Mouse (Mus musculus) liver, embryonic 14.5 days (tissue): ENCODE measurements around the gene Casq1. TPM values are rescaled to one million over a fixed set of nuclear protein-coding genes. Genes with fewer than 3 reads are reported as not detected.

Source experiments
- ATAC-seq: fragments of 200-750 bp; cut with Nextera tagmentation; 2 replicates; pipeline ENCODE4 v1.8.0; 2017; ENCODE audit warnings: moderate number of reproducible peaks, mild to moderate bottlenecking, moderate library complexity; ENCODE audit not compliant: insufficient read depth
- DNase-seq, 3 experiments: peaks; one replicate each; pipeline ENCODE4 v3.0.0-alpha.2; 2012 to 2013; ENCODE audit warnings: low read depth in 3 of 3, low spot score in 3 of 3
- H3K27ac ChIP-seq: fragments of 300-500 bp; sonication (generic); 2 replicates; pipeline ENCODE4 v1.5.1; 2014; ENCODE audit warnings: moderate library complexity, mild to moderate bottlenecking, control low read depth, inconsistent platforms
- H3K27me3 ChIP-seq: fragments of 300-500 bp; sonication (generic); 2 replicates; pipeline ENCODE4 v1.6.1; 2014; ENCODE audit warnings: mild to moderate bottlenecking, low read length, moderate library complexity; ENCODE audit not compliant: control insufficient read depth, insufficient read depth
- H3K36me3 ChIP-seq: fragments of 300-500 bp; sonication (generic); replicated peaks from 2 replicates; pipeline ENCODE4 v1.6.1; 2014; ENCODE audit warnings: low read depth; ENCODE audit not compliant: control insufficient read depth, insufficient read depth
- H3K4me1 ChIP-seq, 2 experiments: fragments of 200-500 bp in 1 of 2; fragments of 300-500 bp in 1 of 2; sonication (generic) in 1 of 2; replicated peaks; 2 replicates each; pipeline ENCODE4 v1.6.1; 2012 to 2014; ENCODE audit warnings: antibody characterized with exemption in 1 of 2, inconsistent platforms in 1 of 2, low read length in 1 of 2; ENCODE audit not compliant: control insufficient read depth in 2 of 2, insufficient read depth in 2 of 2
- H3K4me2 ChIP-seq: fragments of 300-500 bp; sonication (generic); 2 replicates; pipeline ENCODE4 v1.6.1; 2014; ENCODE audit warnings: low read depth, mild to moderate bottlenecking, control low read depth, moderate library complexity
- H3K4me3 ChIP-seq, 2 experiments: fragments of 200-500 bp in 1 of 2; fragments of 300-500 bp in 1 of 2; sonication (generic) in 1 of 2; 2 replicates each; pipeline ENCODE4 v1.5.1; 2012 to 2014; ENCODE audit warnings: low read depth in 2 of 2, low read length in 2 of 2, mild to moderate bottlenecking in 2 of 2, control low read depth in 1 of 2, inconsistent platforms in 1 of 2, moderate library complexity in 1 of 2; ENCODE audit not compliant: insufficient read depth in 1 of 2
- H3K9ac ChIP-seq: fragments of 300-500 bp; sonication (generic); replicated peaks from 2 replicates; pipeline ENCODE4 v1.6.1; 2014; ENCODE audit warnings: mild to moderate bottlenecking, control low read depth, moderate library complexity
- H3K9me3 ChIP-seq: fragments of 300-500 bp; sonication (generic); 2 replicates; pipeline ENCODE4 v1.6.1; 2016; ENCODE audit warnings: low read length, mixed read lengths; ENCODE audit not compliant: control insufficient read depth
- CTCF ChIP-seq: IDR thresholded peaks from 2 replicates; pipeline ENCODE4 v1.5.1; 2016; ENCODE audit warnings: antibody characterized with exemption, low read depth, control low read depth
- EP300 ChIP-seq: IDR thresholded peaks from 2 replicates; pipeline ENCODE4 v1.6.1; 2016; ENCODE audit warnings: antibody characterized with exemption, low read depth
- WGBS: fragments of 180-500 bp; shearing (Covaris S2); extraction: QIAGEN DNeasy Blood & Tissue Kit; methylation state at CpG from one replicate; pipeline ENCODE4 v1.1.7; 2014; ENCODE audit not compliant: insufficient replicate concordance; 5-methylcytosine and 5-hydroxymethylcytosine counted together
- polyA plus RNA-seq, 2 experiments: library from polyadenylated mRNA; depleted of rRNA in 1 of 2; stranded (reverse) in 1 of 2; unstranded in 1 of 2; fragments of >200 nt; fragmentation: Nextera tagmentation in 1 of 2; extraction: Ambion mirVana in 1 of 2; gene quantifications; 2 replicates each; pipeline versions ENCODE4 v1.2.1 to v1.2.3; 2012 to 2014

Casq1 gene
- polyA plus RNA-seq, 2 experiments = 0.09 to 0.22 TPM

DNA sequence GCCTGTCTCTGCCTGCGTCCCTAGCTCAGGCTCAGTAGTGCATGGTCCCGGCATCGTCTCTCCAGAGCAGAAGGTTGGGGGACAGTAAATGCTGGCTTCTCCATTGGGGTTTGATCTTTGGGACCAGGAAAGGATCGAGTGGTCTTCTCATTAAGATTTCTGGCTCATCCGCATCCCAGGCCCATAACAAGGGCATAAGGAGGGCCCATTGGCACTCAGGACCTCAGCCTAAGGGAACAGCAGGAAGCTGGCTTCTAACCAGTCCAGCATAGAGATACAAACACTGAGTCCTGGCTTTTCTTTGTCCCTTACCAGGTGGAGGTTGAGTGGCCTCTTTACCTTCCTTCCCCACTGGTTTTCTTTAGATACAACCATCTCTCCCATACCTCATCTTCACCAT is 21.8 kb downstream of the Casq1 start:
- DNase-seq = no peak
- ATAC-seq = no peak
- Histone ChIP-seq H3K4me1 (peaks cover 0 to 4% of the 10 kb centered on the region in 2 experiments; a peak in 2 of 4 replicates), H3K9me3 (no peaks in the 10 kb centered on the region), H3K27ac (no peak overlapping the region), H3K36me3 (peaks cover 55% of the 10 kb centered on the region), H3K9ac (no peak overlapping the region), H3K4me2 (no peak overlapping the region), H3K27me3 (no peaks in the 10 kb centered on the region), H3K4me3 (no peak overlapping the region)
- WGBS = 87% methylated on average over 5 of the region's 5 CpGs
- no peak for TF ChIP-seq EP300
- no peak for TF ChIP-seq CTCF

GRCm38 (mm10) chr1:172197146-172197545 is 22.5 kb downstream of the Casq1 start:
- Histone ChIP-seq H3K4me3 (no peak overlapping the region), H3K9ac (no peak overlapping the region), H3K27ac (no peak overlapping the region), H3K27me3 (no peaks in the 10 kb centered on the region), H3K9me3 (no peaks in the 10 kb centered on the region), H3K4me1 (peaks cover 0 to 3% of the 10 kb centered on the region in 2 experiments; a peak in 2 of 4 replicates), H3K36me3 (peaks cover 62% of the 10 kb centered on the region), H3K4me2 (no peak overlapping the region)
- TF ChIP-seq CTCF = no peak
- no peak for TF ChIP-seq EP300
- 76% methylated on average over 3 of the region's 3 CpGs for WGBS
- ATAC-seq (no peak), DNase-seq (no peak)

DNA sequence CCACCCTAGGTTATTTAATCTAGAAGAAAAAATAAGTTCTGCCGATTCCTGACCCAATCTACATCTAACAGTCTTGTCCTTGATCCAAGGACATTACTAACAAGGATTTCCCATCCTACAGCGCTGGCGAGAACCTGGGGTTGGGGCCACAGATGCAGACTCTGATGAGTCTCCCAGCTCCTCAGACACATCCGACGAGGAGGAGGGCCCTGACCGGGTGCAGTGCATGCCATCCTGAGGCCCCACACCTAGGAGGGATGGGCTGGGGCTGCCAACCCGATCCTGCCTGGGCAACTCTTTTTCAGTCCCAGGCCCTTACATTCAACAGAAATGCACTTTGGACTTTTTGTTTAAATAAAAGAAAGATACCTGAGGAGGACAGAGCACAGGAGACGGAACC is 25.2 kb downstream of the Casq1 start:
- Histone ChIP-seq H3K27me3 (no peaks in the 10 kb centered on the region), H3K4me3 (no peak overlapping the region), H3K4me2 (no peak overlapping the region), H3K4me1 (no peaks in the 10 kb centered on the region), H3K27ac (no peak overlapping the region), H3K9me3 (no peaks in the 10 kb centered on the region), H3K9ac (no peak overlapping the region), H3K36me3 (peaks cover 81% of the 10 kb centered on the region)
- no peak for TF ChIP-seq EP300
- TF ChIP-seq CTCF = no peak
- DNase-seq (no peak), ATAC-seq (no peak)
- 85% methylated on average over 8 of the region's 8 CpGs for WGBS

DNA sequence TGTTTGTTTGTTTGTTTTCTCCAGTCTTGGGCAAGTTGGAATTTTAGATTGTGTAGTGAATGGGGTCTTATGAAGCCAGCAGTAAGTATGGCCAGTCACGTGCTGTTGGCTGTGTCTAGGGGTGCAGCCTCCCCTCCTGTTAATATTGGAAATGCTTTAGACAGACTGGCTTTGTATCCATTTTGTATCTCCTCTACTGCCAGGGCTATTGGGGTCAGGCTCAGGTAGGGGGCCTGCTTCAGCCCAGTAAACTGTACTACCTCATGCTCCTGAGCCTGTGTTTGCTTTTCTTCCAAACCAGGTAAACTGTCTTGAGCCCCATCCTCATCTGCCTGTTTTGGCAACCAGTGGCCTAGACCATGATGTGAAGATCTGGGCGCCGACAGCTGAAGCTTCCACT is 27.5 kb downstream of the Casq1 start:
- no peak overlapping the region for H3K4me2 ChIP-seq
- H3K36me3 ChIP-seq = peaks cover 86% of the 10 kb centered on the region
- H3K9me3 ChIP-seq = no peaks in the 10 kb centered on the region
- H3K4me1 ChIP-seq = no peaks in the 10 kb centered on the region
- TF ChIP-seq CTCF = no peak
- no peak for TF ChIP-seq EP300
- H3K27me3 ChIP-seq = no peaks in the 10 kb centered on the region
- ATAC-seq = no peak
- H3K9ac ChIP-seq = no peak overlapping the region
- no peak for DNase-seq
- 80% methylated on average over 3 of the region's 3 CpGs for WGBS
- H3K27ac ChIP-seq = no peak overlapping the region
- no peak overlapping the region for H3K4me3 ChIP-seq

- no peaks in the 10 kb centered on the region for H3K9me3 ChIP-seq
- no peak overlapping the region for H3K4me3 ChIP-seq
- TF ChIP-seq EP300 = no peak
- ATAC-seq = no peak
- 75% methylated on average over 2 of the region's 2 CpGs for WGBS
- no peaks in the 10 kb centered on the region for H3K27me3 ChIP-seq
- H3K36me3 ChIP-seq = peaks cover 86% of the 10 kb centered on the region
- no peak for DNase-seq
- H3K4me2 ChIP-seq = no peak overlapping the region
- H3K4me1 ChIP-seq = no peaks in the 10 kb centered on the region
- H3K27ac ChIP-seq = no peak overlapping the region
- no peak overlapping the region for H3K9ac ChIP-seq
These were observed 28.1 kb downstream of the Casq1 start for GRCm38 (mm10) chr1:172191578-172191977.

GRCm38 (mm10) chr1:172188891-172189290 is 30.8 kb downstream of the Casq1 start:
- Histone ChIP-seq H3K36me3 (peaks cover 78% of the 10 kb centered on the region), H3K27ac (no peak overlapping the region), H3K4me3 (no peak overlapping the region), H3K27me3 (no peaks in the 10 kb centered on the region), H3K4me1 (no peaks in the 10 kb centered on the region), H3K9ac (no peak overlapping the region), H3K4me2 (no peak overlapping the region), H3K9me3 (no peaks in the 10 kb centered on the region)
- ATAC-seq (no peak), DNase-seq (no peak)
- WGBS = 82% methylated on average over 4 of the region's 4 CpGs
- TF ChIP-seq CTCF (peak; percentile 74), EP300 (no peak)
